Mouse (Mus musculus): ENCODE measurements around the gene Olfr1475. TPM values are rescaled to one million over a fixed set of nuclear protein-coding genes. Genes with fewer than 3 reads are reported as not detected.
"Not testable (repeated sequence)": the region's sequence is repeated elsewhere in the genome, so short reads cannot be mapped to it uniquely, and the experiment has no call there.

Olfr1475 gene
- not detected in 2 replicates for polyA plus RNA-seq (2015; fragmentation: Nextera tagmentation; extraction: Ambion mirVana)

GRCm38 (mm10) chr19:13480096-13480495, at the start of gene Olfr1475:
Gene Olfr1475 (minus strand): TSS chr19:13480196.
- Histone ChIP-seq H3K4me1 (ENCODE audit: control insufficient read depth, insufficient read depth, low read depth, low read length) (no peaks in the 10 kb centered on the region), H3K36me3 (ENCODE audit: control insufficient read depth, insufficient read depth, low read length) (no peaks in the 10 kb centered on the region), H3K9ac (ENCODE audit: low read depth, low read length) (no peak within 1 kb of the TSS), H3K27me3 (replicated peaks; ENCODE audit: control insufficient read depth, insufficient read depth, low read length) (no peaks in the 10 kb centered on the region), H3K27ac (ENCODE audit: low read depth, low read length) (no peak within 1 kb of the TSS), H3K4me3 (ENCODE audit: low read length) (no peak within 1 kb of the TSS), H3K9me3 (ENCODE audit: control insufficient read depth, low read length) (no peaks in the 10 kb centered on the region), H3K4me2 (ENCODE audit: low read length) (no peak within 1 kb of the TSS)
- ATAC-seq = no peak

- no peak within 1 kb of the TSS for H3K4me2 ChIP-seq (ENCODE audit: low read length)
- no peak within 1 kb of the TSS for H3K27ac ChIP-seq (ENCODE audit: low read depth, low read length)
- H3K4me3 ChIP-seq (ENCODE audit: low read length) = no peak within 1 kb of the TSS
- no peaks in the 10 kb centered on the region for H3K4me1 ChIP-seq (ENCODE audit: control insufficient read depth, insufficient read depth, low read depth, low read length)
- no peak for ATAC-seq
- H3K9ac ChIP-seq (ENCODE audit: low read depth, low read length) = no peak within 1 kb of the TSS
- WGBS = 81% methylated on average over 2 of the region's 2 CpGs
- peaks cover 10% of the 10 kb centered on the region for H3K9me3 ChIP-seq (ENCODE audit: control insufficient read depth, low read length)
- H3K27me3 ChIP-seq (replicated peaks; ENCODE audit: control insufficient read depth, insufficient read depth, low read length) = no peaks in the 10 kb centered on the region
- H3K36me3 ChIP-seq (ENCODE audit: control insufficient read depth, insufficient read depth, low read length) = no peaks in the 10 kb centered on the region
These were observed 47.6 kb upstream of the Olfr1475 start, which contains the start of gene Olfr1480 for GRCm38 (mm10) chr19:13527613-13528012. Gene Olfr1480 (plus strand): TSS chr19:13527913.

DNA sequence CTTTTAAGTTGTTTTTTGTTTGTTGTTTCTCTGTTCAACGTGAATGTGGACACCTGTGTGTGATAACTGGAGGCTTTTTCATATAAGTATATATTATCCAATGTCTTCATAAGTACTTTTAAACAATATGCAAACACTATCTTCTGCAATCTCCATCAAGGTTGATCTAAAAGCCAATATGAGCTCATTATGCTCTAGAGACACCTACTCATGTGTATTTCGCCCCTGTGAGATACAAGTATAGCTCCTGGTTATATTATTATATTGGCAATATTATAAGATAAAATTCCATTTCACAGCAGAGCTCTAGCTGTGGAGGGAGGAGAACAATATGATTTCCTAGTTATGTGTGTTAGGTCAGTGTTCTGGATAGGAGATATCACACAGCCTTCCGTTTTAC, 20.2 kb upstream of the Olfr1475 start, which contains the start of gene Olfr1477:
Olfr1477 (plus strand) TSS at position 301 of the 400 bp plus-strand sequence.
- Histone ChIP-seq H3K27me3 (replicated peaks; ENCODE audit: control insufficient read depth, insufficient read depth, low read length) (no peaks in the 10 kb centered on the region), H3K9ac (ENCODE audit: low read depth, low read length) (no peak within 1 kb of the TSS), H3K4me1 (ENCODE audit: control insufficient read depth, insufficient read depth, low read depth, low read length) (no peaks in the 10 kb centered on the region), H3K4me3 (ENCODE audit: low read length) (no peak within 1 kb of the TSS), H3K9me3 (ENCODE audit: control insufficient read depth, low read length) (peaks cover 5% of the 10 kb centered on the region), H3K27ac (ENCODE audit: low read depth, low read length) (no peak within 1 kb of the TSS), H3K36me3 (ENCODE audit: control insufficient read depth, insufficient read depth, low read length) (no peaks in the 10 kb centered on the region), H3K4me2 (ENCODE audit: low read length) (no peak within 1 kb of the TSS)
- 73% methylated on average over 3 of the region's 3 CpGs for WGBS
- ATAC-seq = no peak

GRCm38 (mm10) chr19:13469265-13469664, 10.7 kb downstream of the Olfr1475 start, which contains the start of gene Olfr1474:
Gene Olfr1474 (plus strand): TSS chr19:13469565.
- H3K27me3 ChIP-seq (replicated peaks; ENCODE audit: control insufficient read depth, insufficient read depth, low read length); H3K27ac ChIP-seq (ENCODE audit: low read depth, low read length); H3K9me3 ChIP-seq (ENCODE audit: control insufficient read depth, low read length); H3K4me2 ChIP-seq (ENCODE audit: low read length); H3K4me1 ChIP-seq (ENCODE audit: control insufficient read depth, insufficient read depth, low read depth, low read length); ATAC-seq; H3K4me3 ChIP-seq (ENCODE audit: low read length); H3K36me3 ChIP-seq (ENCODE audit: control insufficient read depth, insufficient read depth, low read length); H3K9ac ChIP-seq (ENCODE audit: low read depth, low read length): not testable (repeated sequence)
- 83% methylated on average over 4 of the region's 4 CpGs for WGBS

DNA sequence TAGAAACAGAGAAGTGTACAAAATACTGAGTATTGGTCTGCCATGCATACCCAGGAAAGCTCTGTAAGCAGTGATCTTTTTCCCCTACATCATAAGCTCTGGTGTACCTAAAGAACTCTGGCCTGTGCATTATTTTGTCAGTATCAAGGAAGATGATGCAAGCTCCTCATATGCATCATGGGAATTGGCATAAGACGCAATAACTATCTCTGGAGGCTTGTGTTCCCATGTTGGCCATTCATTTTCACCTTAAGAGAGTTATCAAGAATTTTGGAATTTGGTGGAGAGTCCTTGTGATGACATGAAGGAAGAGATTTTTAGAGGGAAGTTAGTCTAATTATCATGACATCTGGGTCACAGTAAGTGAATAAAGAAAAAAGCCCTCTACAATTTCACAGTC, 24.0 kb downstream of the Olfr1475 start, which contains the start of gene Olfr1472:
Olfr1472 (minus strand) TSS at position 101 of the 400 bp plus-strand sequence.
- H3K27me3 ChIP-seq (replicated peaks; ENCODE audit: control insufficient read depth, insufficient read depth, low read length) = no peaks in the 10 kb centered on the region
- WGBS = 88% methylated on average over 1 of the region's 1 CpGs
- H3K9me3 ChIP-seq (ENCODE audit: control insufficient read depth, low read length) = peaks cover 11% of the 10 kb centered on the region
- no peak for ATAC-seq
- no peaks in the 10 kb centered on the region for H3K36me3 ChIP-seq (ENCODE audit: control insufficient read depth, insufficient read depth, low read length)
- H3K4me1 ChIP-seq (ENCODE audit: control insufficient read depth, insufficient read depth, low read depth, low read length) = no peaks in the 10 kb centered on the region
- H3K4me2 ChIP-seq (ENCODE audit: low read length) = no peak within 1 kb of the TSS
- H3K4me3 ChIP-seq (ENCODE audit: low read length) = no peak within 1 kb of the TSS
- H3K9ac ChIP-seq (ENCODE audit: low read depth, low read length) = no peak within 1 kb of the TSS
- no peak within 1 kb of the TSS for H3K27ac ChIP-seq (ENCODE audit: low read depth, low read length)

GRCm38 (mm10) chr19:13443109-13443508, 36.9 kb downstream of the Olfr1475 start, which contains the start of gene Olfr1471:
Gene Olfr1471 (plus strand): TSS chr19:13443409.
- not testable (repeated sequence) for ATAC-seq; H3K9me3 ChIP-seq (ENCODE audit: control insufficient read depth, low read length); H3K27ac ChIP-seq (ENCODE audit: low read depth, low read length); H3K4me1 ChIP-seq (ENCODE audit: control insufficient read depth, insufficient read depth, low read depth, low read length); H3K4me2 ChIP-seq (ENCODE audit: low read length); H3K4me3 ChIP-seq (ENCODE audit: low read length); H3K27me3 ChIP-seq (replicated peaks; ENCODE audit: control insufficient read depth, insufficient read depth, low read length); H3K36me3 ChIP-seq (ENCODE audit: control insufficient read depth, insufficient read depth, low read length); H3K9ac ChIP-seq (ENCODE audit: low read depth, low read length)
- WGBS = 80% methylated on average over 2 of the region's 2 CpGs

Other genes starting within 250 kb of the Olfr1475 start
- not detected in 2 replicates for gene Olfr1463, start 248.9 kb downstream of the Olfr1475 start, polyA plus RNA-seq (2015; fragmentation: Nextera tagmentation; extraction: Ambion mirVana)
- not detected in 2 replicates for gene Olfr1465, start 164.7 kb downstream of the Olfr1475 start, polyA plus RNA-seq (2015; fragmentation: Nextera tagmentation; extraction: Ambion mirVana)
- not detected in 2 replicates for gene Olfr1466, start 141.3 kb downstream of the Olfr1475 start, polyA plus RNA-seq (2015; fragmentation: Nextera tagmentation; extraction: Ambion mirVana)
- gene Olfr1467, start 118.0 kb downstream of the Olfr1475 start, polyA plus RNA-seq (2015; fragmentation: Nextera tagmentation; extraction: Ambion mirVana) = not detected in 2 replicates
- not detected in 2 replicates for gene Olfr1469, start 72.3 kb downstream of the Olfr1475 start, polyA plus RNA-seq (2015; fragmentation: Nextera tagmentation; extraction: Ambion mirVana)
- not detected in 2 replicates for gene Olfr1471, start 36.8 kb downstream of the Olfr1475 start, polyA plus RNA-seq (2015; fragmentation: Nextera tagmentation; extraction: Ambion mirVana)
- gene Olfr1472, start 24.1 kb downstream of the Olfr1475 start, polyA plus RNA-seq (2015; fragmentation: Nextera tagmentation; extraction: Ambion mirVana) = not detected in 2 replicates
- gene Olfr1474, start 10.6 kb downstream of the Olfr1475 start, polyA plus RNA-seq (2015; fragmentation: Nextera tagmentation; extraction: Ambion mirVana) = not detected in 2 replicates
- not detected in 2 replicates for gene Olfr1477, start 20.4 kb upstream of the Olfr1475 start, polyA plus RNA-seq (2015; fragmentation: Nextera tagmentation; extraction: Ambion mirVana)
- gene Olfr1480, start 47.7 kb upstream of the Olfr1475 start, polyA plus RNA-seq (2015; fragmentation: Nextera tagmentation; extraction: Ambion mirVana) = not detected in 2 replicates
- gene Olfr1484, start 103.3 kb upstream of the Olfr1475 start, polyA plus RNA-seq (2015; fragmentation: Nextera tagmentation; extraction: Ambion mirVana) = not detected in 2 replicates
- gene Olfr1487, start 137.2 kb upstream of the Olfr1475 start, polyA plus RNA-seq (2015; fragmentation: Nextera tagmentation; extraction: Ambion mirVana) = not detected in 2 replicates
- gene Olfr1489, start 151.4 kb upstream of the Olfr1475 start, polyA plus RNA-seq (2015; fragmentation: Nextera tagmentation; extraction: Ambion mirVana) = not detected in 2 replicates
- not detected in 2 replicates for gene Olfr1490, start 170.9 kb upstream of the Olfr1475 start, polyA plus RNA-seq (2015; fragmentation: Nextera tagmentation; extraction: Ambion mirVana)
- gene Olfr1491, start 217.1 kb upstream of the Olfr1475 start, polyA plus RNA-seq (2015; fragmentation: Nextera tagmentation; extraction: Ambion mirVana) = not detected in 2 replicates
- not detected in 2 replicates for gene Olfr1493-ps1, start 243.1 kb upstream of the Olfr1475 start, polyA plus RNA-seq (2015; fragmentation: Nextera tagmentation; extraction: Ambion mirVana)

Measured in hindbrain, embryonic 16.5 days (tissue).